Mouse (Mus musculus) liver, embryonic 12.5 days (tissue): ENCODE measurements around the gene Nos1ap. TPM values are rescaled to one million over a fixed set of nuclear protein-coding genes. Genes with fewer than 3 reads are reported as not detected.

Experiments
- ATAC-seq: fragments of 200-750 bp; cut with Nextera tagmentation; 2 replicates; pipeline ENCODE4 v1.8.0; 2017; ENCODE audit warnings: moderate number of reproducible peaks, mild to moderate bottlenecking, moderate library complexity
- H3K27ac ChIP-seq: fragments of 300-500 bp; sonication (generic); 2 replicates; pipeline ENCODE4 v1.5.1; 2016; ENCODE audit warnings: mild to moderate bottlenecking
- H3K27me3 ChIP-seq: fragments of 300-500 bp; sonication (generic); replicated peaks from 2 replicates; pipeline ENCODE4 v1.6.1; 2016; ENCODE audit warnings: mild to moderate bottlenecking, moderate library complexity
- H3K36me3 ChIP-seq: fragments of 300-500 bp; sonication (generic); 2 replicates; pipeline ENCODE4 v1.6.1; 2016; ENCODE audit warnings: mild to moderate bottlenecking, moderate library complexity
- H3K4me1 ChIP-seq: fragments of 300-500 bp; sonication (generic); 2 replicates; pipeline ENCODE4 v1.6.1; 2016
- H3K4me2 ChIP-seq: fragments of 300-500 bp; sonication (generic); 2 replicates; pipeline ENCODE4 v1.6.1; 2016; ENCODE audit warnings: mild to moderate bottlenecking, moderate library complexity
- H3K4me3 ChIP-seq: fragments of 300-500 bp; sonication (generic); 2 replicates; pipeline ENCODE4 v1.5.1; 2016; ENCODE audit warnings: mild to moderate bottlenecking, moderate library complexity
- H3K9ac ChIP-seq: fragments of 300-500 bp; sonication (generic); 2 replicates; pipeline ENCODE4 v1.6.1; 2016; ENCODE audit warnings: mild to moderate bottlenecking, moderate library complexity
- H3K9me3 ChIP-seq: fragments of 300-500 bp; sonication (generic); replicated peaks from 2 replicates; pipeline ENCODE4 v1.6.1; 2016; ENCODE audit warnings: mild to moderate bottlenecking, moderate library complexity
- WGBS: fragments of 180-500 bp; shearing (Covaris S2); methylation state at CpG from one replicate; pipeline ENCODE4 v1.1.7; 2016; ENCODE audit not compliant: insufficient replicate concordance; 5-methylcytosine and 5-hydroxymethylcytosine counted together
- polyA plus RNA-seq: library from polyadenylated mRNA; unstranded; fragments of >200 nt; fragmentation: Nextera tagmentation; extraction: Ambion mirVana; gene quantifications from 2 replicates; pipeline ENCODE4 v1.2.1, GENCODE M21; 2016

Gene Nos1ap
- polyA plus RNA-seq, 1 experiment from 2014 or later: 6.2 TPM

- Histone ChIP-seq H3K27ac (no peak overlapping the region), H3K4me2 (no peak overlapping the region), H3K27me3 (no peaks in the 10 kb centered on the region), H3K36me3 (no peaks in the 10 kb centered on the region), H3K9ac (no peak overlapping the region), H3K4me3 (no peak overlapping the region), H3K4me1 (no peaks in the 10 kb centered on the region), H3K9me3 (no peaks in the 10 kb centered on the region)
- no peak for ATAC-seq
- 75% methylated on average over 3 of the region's 3 CpGs for WGBS
These were observed 28.9 kb downstream of the Nos1ap start for GRCm38 (mm10) chr1:170560768-170561167.

GRCm38 (mm10) chr1:170557962-170558361 lies 31.7 kb downstream of the Nos1ap start:
- no peak for ATAC-seq
- Histone ChIP-seq H3K4me2 (no peak overlapping the region), H3K27me3 (no peaks in the 10 kb centered on the region), H3K4me3 (no peak overlapping the region), H3K27ac (no peak overlapping the region), H3K4me1 (no peaks in the 10 kb centered on the region), H3K36me3 (no peaks in the 10 kb centered on the region), H3K9ac (no peak overlapping the region), H3K9me3 (no peaks in the 10 kb centered on the region)
- WGBS: 62% methylated on average over 4 of the region's 4 CpGs

- 69% methylated on average over 6 of the region's 6 CpGs for WGBS
- Histone ChIP-seq H3K27me3 (no peaks in the 10 kb centered on the region), H3K36me3 (no peaks in the 10 kb centered on the region), H3K9me3 (no peaks in the 10 kb centered on the region), H3K4me1 (no peaks in the 10 kb centered on the region), H3K9ac (no peak overlapping the region), H3K4me3 (no peak overlapping the region), H3K4me2 (no peak overlapping the region), H3K27ac (no peak overlapping the region)
- ATAC-seq: no peak
These were observed 33.0 kb downstream of the Nos1ap start for GRCm38 (mm10) chr1:170556696-170557095.

GRCm38 (mm10) chr1:170554939-170555293 lies 34.7 kb downstream of the Nos1ap start:
- no peak overlapping the region for H3K4me2 ChIP-seq
- H3K36me3 ChIP-seq: no peaks in the 10 kb centered on the region
- WGBS: 56% methylated on average over 3 of the region's 3 CpGs
- no peak for ATAC-seq
- no peaks in the 10 kb centered on the region for H3K9me3 ChIP-seq
- H3K4me3 ChIP-seq: no peak overlapping the region
- H3K9ac ChIP-seq: no peak overlapping the region
- no peaks in the 10 kb centered on the region for H3K27me3 ChIP-seq
- H3K27ac ChIP-seq: no peak overlapping the region
- H3K4me1 ChIP-seq: peaks cover 7% of the 10 kb centered on the region; the same call in 1 of the 2 replicates

GRCm38 (mm10) chr1:170554235-170554938 lies 35.3 kb downstream of the Nos1ap start:
- H3K4me2 ChIP-seq: no peak overlapping the region
- no peaks in the 10 kb centered on the region for H3K36me3 ChIP-seq
- 79% methylated on average over 4 of the region's 4 CpGs for WGBS
- peaks cover 7% of the 10 kb centered on the region; the same call in 1 of the 2 replicates for H3K4me1 ChIP-seq
- no peak overlapping the region for H3K9ac ChIP-seq
- H3K27ac ChIP-seq: no peak overlapping the region
- peak; percentile 53; the same call in 1 of the 2 replicates for ATAC-seq
- H3K9me3 ChIP-seq: no peaks in the 10 kb centered on the region
- no peak overlapping the region for H3K4me3 ChIP-seq
- no peaks in the 10 kb centered on the region for H3K27me3 ChIP-seq

- H3K27ac ChIP-seq: no peak overlapping the region
- H3K4me1 ChIP-seq: peaks cover 7% of the 10 kb centered on the region; the same call in 1 of the 2 replicates
- H3K9ac ChIP-seq: no peak overlapping the region
- no peaks in the 10 kb centered on the region for H3K27me3 ChIP-seq
- H3K4me2 ChIP-seq: no peak overlapping the region
- no peak overlapping the region for H3K4me3 ChIP-seq
- no peak for ATAC-seq
- H3K36me3 ChIP-seq: no peaks in the 10 kb centered on the region
- WGBS: 20% methylated on average over 8 of the region's 8 CpGs
- no peaks in the 10 kb centered on the region for H3K9me3 ChIP-seq
These were observed 38.8 kb downstream of the Nos1ap start for GRCm38 (mm10) chr1:170550649-170551440.

GRCm38 (mm10) chr1:170549059-170549458 lies 40.6 kb downstream of the Nos1ap start:
- Histone ChIP-seq H3K27ac (no peak overlapping the region), H3K4me2 (no peak overlapping the region), H3K9ac (no peak overlapping the region), H3K36me3 (no peaks in the 10 kb centered on the region), H3K27me3 (no peaks in the 10 kb centered on the region), H3K4me3 (no peak overlapping the region), H3K4me1 (peaks cover 7% of the 10 kb centered on the region; the same call in 1 of the 2 replicates), H3K9me3 (no peaks in the 10 kb centered on the region)
- WGBS: 67% methylated on average over 9 of the region's 9 CpGs
- ATAC-seq: no peak

- H3K36me3 ChIP-seq: no peaks in the 10 kb centered on the region
- peaks cover 7% of the 10 kb centered on the region; the same call in 1 of the 2 replicates for H3K4me1 ChIP-seq
- no peak overlapping the region for H3K9ac ChIP-seq
- no peak overlapping the region for H3K27ac ChIP-seq
- no peaks in the 10 kb centered on the region for H3K9me3 ChIP-seq
- no peak overlapping the region for H3K4me3 ChIP-seq
- WGBS: 78% methylated on average over 14 of the region's 14 CpGs
- no peaks in the 10 kb centered on the region for H3K27me3 ChIP-seq
- H3K4me2 ChIP-seq: no peak overlapping the region
- ATAC-seq: no peak
These were observed 41.4 kb downstream of the Nos1ap start for GRCm38 (mm10) chr1:170548192-170548795.

GRCm38 (mm10) chr1:170546297-170546696 lies 43.4 kb downstream of the Nos1ap start:
- no peak overlapping the region for H3K27ac ChIP-seq
- no peak overlapping the region for H3K4me3 ChIP-seq
- H3K27me3 ChIP-seq: no peaks in the 10 kb centered on the region
- no peaks in the 10 kb centered on the region for H3K36me3 ChIP-seq
- H3K9ac ChIP-seq: no peak overlapping the region
- ATAC-seq: no peak
- 61% methylated on average over 4 of the region's 4 CpGs for WGBS
- no peak overlapping the region for H3K4me2 ChIP-seq
- H3K9me3 ChIP-seq: no peaks in the 10 kb centered on the region
- peaks cover 7% of the 10 kb centered on the region; the same call in 1 of the 2 replicates for H3K4me1 ChIP-seq

GRCm38 (mm10) chr1:170545286-170545685 lies 44.4 kb downstream of the Nos1ap start:
- Histone ChIP-seq H3K27me3 (no peaks in the 10 kb centered on the region), H3K36me3 (no peaks in the 10 kb centered on the region)

GRCm38 (mm10) chr1:170539507-170539906 lies 50.2 kb downstream of the Nos1ap start:
- H3K9me3 ChIP-seq: no peaks in the 10 kb centered on the region
- no peaks in the 10 kb centered on the region for H3K27me3 ChIP-seq
- H3K27ac ChIP-seq: no peak overlapping the region
- no peaks in the 10 kb centered on the region for H3K36me3 ChIP-seq
- peaks cover 11% of the 10 kb centered on the region for H3K4me1 ChIP-seq
- ATAC-seq: no peak
- no peak overlapping the region for H3K4me3 ChIP-seq
- H3K4me2 ChIP-seq: no peak overlapping the region
- WGBS: 13% methylated on average over 3 of the region's 3 CpGs
- H3K9ac ChIP-seq: no peak overlapping the region

More at GRCm38 (mm10) chr1:170545286-170545685, 44.4 kb downstream of the Nos1ap start:
- no peak overlapping the region for H3K9ac ChIP-seq
- no peaks in the 10 kb centered on the region for H3K4me1 ChIP-seq
- H3K4me2 ChIP-seq: no peak overlapping the region
- no peak overlapping the region for H3K27ac ChIP-seq
- H3K4me3 ChIP-seq: no peak overlapping the region
- 65% methylated on average over 6 of the region's 6 CpGs for WGBS
- no peaks in the 10 kb centered on the region for H3K9me3 ChIP-seq
- no peak for ATAC-seq

- Histone ChIP-seq H3K36me3 (no peaks in the 10 kb centered on the region), H3K9ac (no peak overlapping the region), H3K4me1 (peaks cover 11% of the 10 kb centered on the region), H3K27me3 (no peaks in the 10 kb centered on the region), H3K4me2 (no peak overlapping the region), H3K27ac (no peak overlapping the region), H3K9me3 (no peaks in the 10 kb centered on the region), H3K4me3 (no peak overlapping the region)
- no peak for ATAC-seq
- 64% methylated on average over 9 of the region's 9 CpGs for WGBS
These were observed 51.1 kb downstream of the Nos1ap start for GRCm38 (mm10) chr1:170538481-170539061.
